Mouse (Mus musculus) embryonic facial prominence, embryonic 14.5 days (tissue): ENCODE measurements around the gene Gnptg. TPM values are rescaled to one million over a fixed set of nuclear protein-coding genes. Genes with fewer than 3 reads are reported as not detected.

ENCODE experiments used
- ATAC-seq: fragments of 200-750 bp; cut with Nextera tagmentation; 2 replicates; pipeline ENCODE4 v1.8.0; 2017; ENCODE audit warnings: low read depth, moderate number of reproducible peaks, moderate TSS enrichment
- DNase-seq: peaks from one replicate; pipeline ENCODE4 v3.0.0-alpha.2; 2015; ENCODE audit warnings: low spot score
- H3K27ac ChIP-seq: fragments of 300-500 bp; sonication (generic); replicated peaks from 2 replicates; pipeline ENCODE4 v1.5.1; 2014; ENCODE audit warnings: low read depth, mild to moderate bottlenecking, low read length, moderate library complexity
- H3K27me3 ChIP-seq: fragments of 300-500 bp; sonication (generic); replicated peaks from 2 replicates; pipeline ENCODE4 v1.6.1; 2014; ENCODE audit warnings: low read length; ENCODE audit not compliant: control insufficient read depth, insufficient read depth
- H3K36me3 ChIP-seq: fragments of 300-500 bp; sonication (generic); 2 replicates; pipeline ENCODE4 v1.6.1; 2014; ENCODE audit warnings: low read length, mixed read lengths; ENCODE audit not compliant: control insufficient read depth, insufficient read depth
- H3K4me1 ChIP-seq: fragments of 300-500 bp; sonication (generic); 2 replicates; pipeline ENCODE4 v1.6.1; 2014; ENCODE audit warnings: antibody characterized with exemption, low read length; ENCODE audit not compliant: control insufficient read depth, insufficient read depth
- H3K4me2 ChIP-seq: fragments of 300-500 bp; sonication (generic); 2 replicates; pipeline ENCODE4 v1.6.1; 2014; ENCODE audit warnings: low read depth, mild to moderate bottlenecking, low read length, moderate library complexity, mixed read lengths
- H3K4me3 ChIP-seq: fragments of 300-500 bp; sonication (generic); 2 replicates; pipeline ENCODE4 v1.5.1; 2014; ENCODE audit warnings: low read depth, mild to moderate bottlenecking, low read length
- H3K9ac ChIP-seq: fragments of 300-500 bp; sonication (generic); 2 replicates; pipeline ENCODE4 v1.6.1; 2014; ENCODE audit warnings: low read depth, mild to moderate bottlenecking, low read length, moderate library complexity, mixed read lengths
- H3K9me3 ChIP-seq: fragments of 300-500 bp; sonication (generic); 2 replicates; pipeline ENCODE4 v1.6.1; 2016; ENCODE audit warnings: low read length; ENCODE audit not compliant: control insufficient read depth
- WGBS: fragments of 180-500 bp; shearing (Covaris S2); extraction: QIAGEN DNeasy Blood & Tissue Kit; methylation state at CpG from one replicate; pipeline ENCODE4 v1.1.7; 2014; 5-methylcytosine and 5-hydroxymethylcytosine counted together
- polyA plus RNA-seq: library from polyadenylated mRNA; unstranded; fragments of >200 nt; fragmentation: Nextera tagmentation; extraction: Ambion mirVana; gene quantifications from 2 replicates; pipeline ENCODE4 v1.2.1, GENCODE M21; 2014

Gnptg gene
- polyA plus RNA-seq, 1 experiment from 2014 or later: 32.4 TPM

GRCm38 (mm10) chr17:25219492-25220295, 20.2 kb downstream of the Gnptg start:
- H3K27ac ChIP-seq: no peak overlapping the region
- no peak overlapping the region for H3K9ac ChIP-seq
- no peak for ATAC-seq
- H3K4me3 ChIP-seq: no peak overlapping the region
- peaks cover 53% of the 10 kb centered on the region for H3K36me3 ChIP-seq
- no peaks in the 10 kb centered on the region for H3K9me3 ChIP-seq
- no peak overlapping the region for H3K4me2 ChIP-seq
- H3K4me1 ChIP-seq: peaks cover 10% of the 10 kb centered on the region
- DNase-seq: no peak
- 88% methylated on average over 15 of the region's 15 CpGs for WGBS
- H3K27me3 ChIP-seq: no peaks in the 10 kb centered on the region

DNA sequence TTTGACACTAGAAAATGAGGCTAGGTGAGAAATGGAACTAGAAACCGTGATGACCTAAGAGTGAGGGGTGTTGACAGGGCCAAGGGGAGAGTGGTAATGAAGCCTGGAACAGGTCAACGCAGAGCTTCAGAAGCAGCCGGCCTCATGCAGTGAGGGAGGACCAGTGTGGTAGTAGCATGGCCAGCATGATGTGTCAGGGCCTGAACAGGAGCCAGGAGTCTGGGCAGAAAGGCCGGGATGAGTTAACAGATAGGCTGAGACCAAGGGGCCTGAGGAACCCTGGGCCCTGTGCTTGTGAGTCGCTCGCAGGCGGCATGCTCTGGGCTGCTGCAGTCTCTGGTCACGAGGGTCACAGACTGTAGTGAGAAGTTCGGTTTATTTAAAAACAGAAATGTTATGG, 21.0 kb downstream of the Gnptg start:
- WGBS: 88% methylated on average over 9 of the region's 9 CpGs
- no peak overlapping the region for H3K4me2 ChIP-seq
- peaks cover 10% of the 10 kb centered on the region for H3K4me1 ChIP-seq
- no peaks in the 10 kb centered on the region for H3K9me3 ChIP-seq
- no peak overlapping the region for H3K4me3 ChIP-seq
- no peak overlapping the region for H3K9ac ChIP-seq
- ATAC-seq: no peak
- no peaks in the 10 kb centered on the region for H3K27me3 ChIP-seq
- no peak overlapping the region for H3K27ac ChIP-seq
- no peak for DNase-seq
- peaks cover 58% of the 10 kb centered on the region for H3K36me3 ChIP-seq

- ATAC-seq: no peak
- no peak overlapping the region for H3K4me3 ChIP-seq
- WGBS: 82% methylated on average over 3 of the region's 3 CpGs
- H3K9ac ChIP-seq: no peak overlapping the region
- H3K9me3 ChIP-seq: no peaks in the 10 kb centered on the region
- H3K4me1 ChIP-seq: no peaks in the 10 kb centered on the region
- H3K4me2 ChIP-seq: no peak overlapping the region
- DNase-seq: no peak
- no peak overlapping the region for H3K27ac ChIP-seq
- H3K27me3 ChIP-seq: no peaks in the 10 kb centered on the region
- peaks cover 85% of the 10 kb centered on the region for H3K36me3 ChIP-seq
Observed at GRCm38 (mm10) chr17:25215431-25215830, 24.5 kb downstream of the Gnptg start.

GRCm38 (mm10) chr17:25211705-25212104, 28.2 kb downstream of the Gnptg start:
- Histone ChIP-seq H3K9me3 (no peaks in the 10 kb centered on the region), H3K4me1 (no peaks in the 10 kb centered on the region), H3K4me2 (no peak overlapping the region), H3K27ac (no peak overlapping the region), H3K9ac (no peak overlapping the region), H3K4me3 (no peak overlapping the region), H3K27me3 (no peaks in the 10 kb centered on the region), H3K36me3 (peaks cover 89% of the 10 kb centered on the region)
- WGBS: 81% methylated on average over 4 of the region's 4 CpGs
- DNase-seq (no peak), ATAC-seq (no peak)

- H3K4me3 ChIP-seq: no peak overlapping the region
- no peak overlapping the region for H3K9ac ChIP-seq
- DNase-seq (no peak), ATAC-seq (no peak; the same call in 1 of the 2 replicates)
- no peaks in the 10 kb centered on the region for H3K9me3 ChIP-seq
- 81% methylated on average over 15 of the region's 15 CpGs for WGBS
- no peaks in the 10 kb centered on the region for H3K4me1 ChIP-seq
- peaks cover 89% of the 10 kb centered on the region for H3K36me3 ChIP-seq
- H3K27ac ChIP-seq: no peak overlapping the region
- H3K4me2 ChIP-seq: no peak overlapping the region
- H3K27me3 ChIP-seq: no peaks in the 10 kb centered on the region
Observed at GRCm38 (mm10) chr17:25210680-25211466, 29.1 kb downstream of the Gnptg start.

DNA sequence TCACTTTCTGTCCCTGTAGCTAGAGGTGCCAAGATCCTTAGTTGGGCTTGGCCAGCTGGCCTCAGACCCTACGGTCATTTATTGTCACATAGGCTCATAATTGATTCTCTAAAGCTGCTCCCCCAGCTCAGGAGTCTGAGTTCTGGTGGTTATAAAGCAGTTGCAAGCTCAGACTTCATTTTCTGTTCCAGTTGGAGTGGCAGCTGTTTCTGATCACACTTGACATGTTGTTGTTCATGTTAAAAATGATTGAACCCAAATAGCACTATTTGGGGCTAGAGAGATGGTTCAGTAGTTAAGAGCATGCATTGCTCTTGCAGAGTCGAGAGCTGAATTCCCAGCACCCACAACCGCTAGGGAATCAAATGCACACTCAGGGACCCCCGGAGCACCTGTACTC, 29.9 kb downstream of the Gnptg start:
- Histone ChIP-seq H3K36me3 (peaks cover 87% of the 10 kb centered on the region), H3K9me3 (no peaks in the 10 kb centered on the region), H3K9ac (no peak overlapping the region), H3K4me1 (no peaks in the 10 kb centered on the region), H3K27me3 (no peaks in the 10 kb centered on the region), H3K4me2 (no peak overlapping the region), H3K27ac (no peak overlapping the region), H3K4me3 (no peak overlapping the region)
- ATAC-seq (no peak), DNase-seq (no peak)
- 92% methylated on average over 4 of the region's 4 CpGs for WGBS

DNA sequence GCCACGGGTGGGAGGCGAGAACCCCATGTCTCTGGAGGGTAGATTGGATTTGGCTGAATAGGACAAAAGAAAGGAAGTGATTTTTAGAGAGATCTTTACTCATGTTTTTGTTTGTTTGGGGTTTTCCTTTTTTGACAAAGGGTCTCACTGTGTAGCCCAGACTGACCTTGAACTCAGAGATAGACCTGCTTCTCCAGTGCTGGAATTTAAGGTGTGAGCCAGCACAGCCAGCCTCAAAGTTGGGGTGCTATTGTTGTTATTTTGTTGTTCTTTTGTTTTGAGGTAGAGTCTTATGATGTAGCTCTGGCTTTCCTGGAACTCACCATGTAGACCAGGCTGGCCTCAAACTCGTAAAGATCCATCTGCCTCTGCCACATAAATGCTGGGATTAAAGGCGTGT, 37.5 kb downstream of the Gnptg start:
- ATAC-seq (no peak), DNase-seq (no peak)
- no peak overlapping the region for H3K4me3 ChIP-seq
- H3K9ac ChIP-seq: no peak overlapping the region
- no peak overlapping the region for H3K4me2 ChIP-seq
- WGBS: 89% methylated on average over 4 of the region's 4 CpGs
- H3K27me3 ChIP-seq: no peaks in the 10 kb centered on the region
- no peaks in the 10 kb centered on the region for H3K4me1 ChIP-seq
- no peaks in the 10 kb centered on the region for H3K9me3 ChIP-seq
- H3K36me3 ChIP-seq: peaks cover 87% of the 10 kb centered on the region
- H3K27ac ChIP-seq: no peak overlapping the region

GRCm38 (mm10) chr17:25189091-25189490, 50.8 kb downstream of the Gnptg start:
- ATAC-seq (no peak), DNase-seq (no peak)
- H3K9ac ChIP-seq: peak overlapping the region; percentile 94
- peak overlapping the region; percentile 92 for H3K4me2 ChIP-seq
- H3K27ac ChIP-seq: no peak overlapping the region
- 0% methylated on average over 8 of the region's 16 CpGs for WGBS
- peaks cover 19% of the 10 kb centered on the region for H3K36me3 ChIP-seq
- peaks cover 17% of the 10 kb centered on the region for H3K4me1 ChIP-seq
- no peaks in the 10 kb centered on the region for H3K9me3 ChIP-seq
- no peaks in the 10 kb centered on the region for H3K27me3 ChIP-seq
- H3K4me3 ChIP-seq: peak overlapping the region; percentile 98
